Mouse (Mus musculus): ENCODE results near the gene Ap2a1.

DNA sequence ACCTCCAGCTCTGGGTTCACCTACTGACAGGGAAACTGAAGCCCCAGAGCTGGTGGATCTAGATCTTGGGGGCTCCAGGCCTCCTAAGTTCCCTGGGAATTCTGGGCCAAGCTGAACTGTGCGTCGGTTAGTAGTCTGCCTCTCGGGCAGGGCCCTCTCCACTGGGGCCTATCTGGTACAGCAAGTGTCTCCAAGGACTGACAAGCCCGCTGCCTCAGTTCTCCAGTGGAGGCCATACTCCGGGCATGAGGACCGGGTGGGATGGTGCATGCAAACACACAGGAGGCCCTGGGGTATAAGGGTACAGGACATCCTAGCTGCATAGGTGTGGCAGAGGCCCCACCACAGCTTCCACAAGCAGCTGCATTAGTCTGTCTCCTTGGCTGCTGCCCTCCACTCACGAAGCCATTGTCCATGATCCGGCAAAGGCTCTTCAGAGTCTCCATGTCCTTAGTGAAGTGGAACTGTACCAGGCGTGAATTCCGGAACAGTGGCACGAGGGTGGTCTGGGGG lies 65.3 kb downstream of the Ap2a1 start:
- TF ChIP-seq CTCF (IDR thresholded peaks at IDR 0.05), result no peak
- no peak for TF ChIP-seq POLR2A (IDR thresholded peaks at IDR 0.05; ENCODE audit: insufficient read depth, low read depth, low read length)
- no peak for TF ChIP-seq EP300 (IDR thresholded peaks at IDR 0.05; ENCODE audit: insufficient read depth, low read depth, low read length)
